Mouse (Mus musculus) embryonic fibroblast, embryonic 13.5 days (primary cell): ENCODE results near the gene Icmt.

ENCODE experiments used
- CTCF ChIP-seq: IDR thresholded peaks from 2 replicates; pipeline ENCODE4 v1.5.1; 2011; ENCODE audit warnings: mild to moderate bottlenecking, control low read depth, low read length, moderate library complexity, borderline replicate concordance; ENCODE audit not compliant: insufficient read depth
- POLR2A ChIP-seq: IDR thresholded peaks from 2 replicates; pipeline ENCODE4 v1.6.1; 2011; ENCODE audit warnings: low read depth, mild to moderate bottlenecking, control low read depth, low read length, moderate library complexity

- TF ChIP-seq CTCF (peak; percentile 10; the same call in 1 of the 2 replicates), POLR2A (no peak)
These were observed 10.1 kb upstream of the Icmt start for GRCm38 (mm10) chr4:152286887-152287286.
